Mouse (Mus musculus) heart, embryonic 11.5 days (tissue): Measurements from ENCODE around the gene Exosc10. TPM values are rescaled to one million over a fixed set of nuclear protein-coding genes. Genes with fewer than 3 reads are reported as not detected.

Source experiments
- ATAC-seq: fragments of 200-750 bp; cut with Nextera tagmentation; replicated peaks from 2 replicates; pipeline ENCODE4 v1.8.0; 2017; ENCODE audit warnings: moderate library complexity; ENCODE audit not compliant: insufficient number of reproducible peaks, low FRiP score, low TSS enrichment
- H3K27ac ChIP-seq: fragments of 300-500 bp; sonication (generic); 2 replicates; pipeline ENCODE4 v1.5.1; 2014; ENCODE audit warnings: mild to moderate bottlenecking, low read depth, low read length
- H3K27me3 ChIP-seq: fragments of 300-500 bp; sonication (generic); 2 replicates; pipeline ENCODE4 v1.6.1; 2014; ENCODE audit warnings: mild to moderate bottlenecking, low read length, mixed read lengths; ENCODE audit not compliant: control insufficient read depth, insufficient read depth
- H3K36me3 ChIP-seq: fragments of 300-500 bp; sonication (generic); 2 replicates; pipeline ENCODE4 v1.6.1; 2014; ENCODE audit warnings: mild to moderate bottlenecking, low read length, moderate library complexity, mixed read lengths; ENCODE audit not compliant: control insufficient read depth, insufficient read depth
- H3K4me1 ChIP-seq: fragments of 300-500 bp; sonication (generic); 2 replicates; pipeline ENCODE4 v1.6.1; 2014; ENCODE audit warnings: low read length; ENCODE audit not compliant: control insufficient read depth, insufficient read depth
- H3K4me2 ChIP-seq: fragments of 300-500 bp; sonication (generic); 2 replicates; pipeline ENCODE4 v1.6.1; 2014; ENCODE audit warnings: mild to moderate bottlenecking, moderate library complexity
- H3K4me3 ChIP-seq: fragments of 300-500 bp; sonication (generic); 2 replicates; pipeline ENCODE4 v1.5.1; 2014; ENCODE audit warnings: low read depth, low read length
- H3K9ac ChIP-seq: fragments of 300-500 bp; sonication (generic); 2 replicates; pipeline ENCODE4 v1.6.1; 2014; ENCODE audit warnings: mild to moderate bottlenecking, low read depth, low read length, moderate library complexity
- H3K9me3 ChIP-seq: fragments of 300-500 bp; sonication (generic); replicated peaks from 2 replicates; pipeline ENCODE4 v1.6.1; 2016; ENCODE audit warnings: low read length; ENCODE audit not compliant: control insufficient read depth
- WGBS: fragments of 180-500 bp; shearing (Covaris S2); extraction: QIAGEN DNeasy Blood & Tissue Kit; methylation state at CpG from one replicate; pipeline ENCODE4 v1.1.7; 2014; ENCODE audit not compliant: insufficient replicate concordance; 5-methylcytosine and 5-hydroxymethylcytosine counted together
- polyA plus RNA-seq: library from polyadenylated mRNA; unstranded; fragments of >200 nt; fragmentation: Nextera tagmentation; extraction: Ambion mirVana; gene quantifications from 2 replicates; pipeline ENCODE4 v1.2.1, GENCODE M21; 2014

The Exosc10 gene
- polyA plus RNA-seq, 1 experiment from 2014 or later: 75.0 TPM

DNA sequence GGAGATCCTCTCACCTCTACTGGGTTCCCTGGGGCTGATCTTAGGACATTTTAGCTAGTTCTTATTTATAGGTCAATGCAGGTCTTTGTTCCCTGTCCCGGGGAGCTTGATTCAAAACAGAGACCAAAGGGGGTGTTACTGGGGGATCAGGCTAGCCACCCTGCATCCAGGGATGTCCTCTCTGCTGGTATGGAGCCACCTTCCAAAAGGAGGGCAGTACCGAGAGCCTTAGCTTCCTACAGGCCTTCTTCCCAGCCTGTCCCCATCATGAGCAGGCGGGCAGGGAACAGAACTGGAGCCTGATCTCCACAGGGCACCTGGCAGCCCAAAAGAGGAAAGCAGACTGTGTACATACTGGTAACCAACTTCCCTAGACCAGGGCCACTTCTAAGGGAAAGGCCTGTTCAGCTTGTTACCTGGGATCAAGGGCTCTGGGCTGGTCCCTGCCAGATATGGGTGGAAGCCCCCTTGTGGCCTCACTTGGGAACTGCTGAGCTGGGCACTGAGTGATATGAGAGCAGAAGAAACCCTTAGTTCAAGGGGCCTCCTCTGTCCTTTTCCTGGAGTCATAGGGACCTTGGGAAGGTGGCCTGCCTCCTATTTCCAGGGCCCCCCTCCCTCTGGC, 46.4 kb downstream of the Exosc10 start:
- Histone ChIP-seq H3K27ac (no peak overlapping the region), H3K36me3 (0 out of 2 replicates have a peak, but pooled peaks cover 2% of the 10 kb centered on the region), H3K9me3 (no peaks in the 10 kb centered on the region), H3K4me3 (no peak overlapping the region), H3K4me1 (peaks cover 6% of the 10 kb centered on the region; the same call in 1 of the 2 replicates), H3K27me3 (no peaks in the 10 kb centered on the region), H3K9ac (no peak overlapping the region), H3K4me2 (no peak overlapping the region)
- WGBS: 81% methylated on average over 3 of the region's 3 CpGs
- ATAC-seq: no peak

GRCm38 (mm10) chr4:148607758-148608157, 49.5 kb downstream of the Exosc10 start:
- H3K9me3 ChIP-seq: no peaks in the 10 kb centered on the region
- ATAC-seq: no peak
- peaks cover 6% of the 10 kb centered on the region; the same call in 1 of the 2 replicates for H3K4me1 ChIP-seq
- no peak overlapping the region for H3K4me3 ChIP-seq
- H3K4me2 ChIP-seq: no peak overlapping the region
- no peak overlapping the region for H3K9ac ChIP-seq
- H3K27ac ChIP-seq: no peak overlapping the region
- H3K36me3 ChIP-seq: 0 out of 2 replicates have a peak, but pooled peaks cover 6% of the 10 kb centered on the region
- H3K27me3 ChIP-seq: no peaks in the 10 kb centered on the region
- 28% methylated on average over 5 of the region's 5 CpGs for WGBS

- peaks cover 15% of the 10 kb centered on the region for H3K36me3 ChIP-seq
- no peak overlapping the region for H3K4me2 ChIP-seq
- 88% methylated on average over 5 of the region's 5 CpGs for WGBS
- H3K4me3 ChIP-seq: no peak overlapping the region
- H3K9ac ChIP-seq: no peak overlapping the region
- no peak for ATAC-seq
- no peaks in the 10 kb centered on the region for H3K27me3 ChIP-seq
- no peak overlapping the region for H3K27ac ChIP-seq
- H3K9me3 ChIP-seq: no peaks in the 10 kb centered on the region
- H3K4me1 ChIP-seq: peaks cover 6% of the 10 kb centered on the region; the same call in 1 of the 2 replicates
These were observed 51.6 kb downstream of the Exosc10 start for GRCm38 (mm10) chr4:148609805-148610204.

DNA sequence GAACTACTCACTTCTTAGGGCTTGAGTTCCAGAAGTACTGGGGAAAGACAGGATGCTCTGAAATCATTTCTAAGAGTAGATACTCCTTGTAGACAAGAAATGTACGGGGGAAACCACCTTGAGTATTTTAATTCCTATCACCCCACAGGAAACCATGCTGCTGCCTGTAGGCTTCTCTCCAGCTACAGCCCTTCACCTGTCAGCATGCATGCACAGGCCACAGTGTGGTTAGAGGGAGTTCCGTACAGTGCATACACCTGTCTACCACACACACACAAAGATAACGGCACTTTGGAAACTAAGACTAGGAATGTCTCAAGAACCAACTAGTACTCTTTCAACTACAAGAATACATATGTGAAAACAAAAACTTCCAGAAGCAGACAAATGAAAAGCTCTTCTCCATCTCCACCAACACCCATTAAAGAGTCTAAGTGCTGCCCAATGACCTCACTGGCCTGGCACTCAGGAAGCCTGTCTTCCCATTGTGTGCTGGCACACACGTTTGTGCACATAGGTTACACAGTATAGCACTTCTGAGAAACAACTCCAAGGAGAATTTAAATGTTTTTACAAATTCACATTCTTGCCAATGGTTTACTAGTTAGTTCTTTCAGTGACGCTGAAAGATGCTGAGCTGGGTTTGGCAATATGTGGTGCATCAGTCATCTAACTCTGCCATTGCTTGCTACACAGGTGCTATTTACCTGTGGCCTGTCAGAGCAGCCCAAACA, 52.6 kb downstream of the Exosc10 start:
- Histone ChIP-seq H3K36me3 (peaks cover 23% of the 10 kb centered on the region), H3K4me1 (peaks cover 6% of the 10 kb centered on the region; the same call in 1 of the 2 replicates), H3K9me3 (no peaks in the 10 kb centered on the region), H3K27ac (no peak overlapping the region), H3K27me3 (no peaks in the 10 kb centered on the region), H3K4me3 (no peak overlapping the region), H3K9ac (no peak overlapping the region), H3K4me2 (no peak overlapping the region)
- 68% methylated on average over 5 of the region's 5 CpGs for WGBS
- ATAC-seq: no peak

DNA sequence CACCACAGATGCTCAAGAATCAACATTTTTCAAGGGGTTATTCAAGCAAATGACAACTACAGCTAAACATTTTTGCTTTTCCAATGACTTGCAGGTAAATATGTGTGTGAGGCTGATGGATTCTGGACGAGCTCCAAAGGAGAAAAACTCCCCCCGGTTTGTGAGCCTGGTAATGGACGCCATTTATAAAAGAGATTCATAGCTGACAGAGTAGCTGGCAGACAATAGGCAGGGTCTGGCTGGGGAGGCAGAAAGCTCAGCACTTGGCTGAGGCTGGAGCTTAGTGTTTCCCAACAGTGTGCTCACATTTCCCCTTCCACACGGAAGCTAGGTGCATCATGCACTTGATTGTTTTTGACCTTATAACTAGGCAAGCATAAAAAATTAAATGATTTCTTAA, 54.3 kb downstream of the Exosc10 start:
- Histone ChIP-seq H3K36me3 (peaks cover 23% of the 10 kb centered on the region), H3K9ac (no peak overlapping the region), H3K4me2 (no peak overlapping the region), H3K4me3 (no peak overlapping the region), H3K9me3 (no peaks in the 10 kb centered on the region), H3K4me1 (peaks cover 6% of the 10 kb centered on the region; the same call in 1 of the 2 replicates), H3K27me3 (no peaks in the 10 kb centered on the region), H3K27ac (no peak overlapping the region)
- WGBS: 72% methylated on average over 4 of the region's 4 CpGs
- no peak for ATAC-seq

DNA sequence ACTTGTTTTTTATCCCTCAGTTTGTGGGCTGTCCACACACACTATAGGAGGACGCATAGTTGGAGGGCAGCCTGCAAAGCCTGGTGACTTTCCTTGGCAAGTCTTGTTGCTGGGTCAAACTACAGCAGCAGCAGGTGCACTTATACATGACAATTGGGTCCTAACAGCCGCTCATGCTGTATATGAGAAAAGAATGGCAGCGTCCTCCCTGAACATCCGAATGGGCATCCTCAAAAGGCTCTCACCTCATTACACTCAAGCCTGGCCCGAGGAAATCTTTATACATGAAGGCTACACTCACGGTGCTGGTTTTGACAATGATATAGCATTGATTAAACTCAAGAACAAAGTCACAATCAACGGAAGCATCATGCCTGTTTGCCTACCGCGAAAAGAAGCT, 55.5 kb downstream of the Exosc10 start:
- H3K9me3 ChIP-seq: no peaks in the 10 kb centered on the region

DNA sequence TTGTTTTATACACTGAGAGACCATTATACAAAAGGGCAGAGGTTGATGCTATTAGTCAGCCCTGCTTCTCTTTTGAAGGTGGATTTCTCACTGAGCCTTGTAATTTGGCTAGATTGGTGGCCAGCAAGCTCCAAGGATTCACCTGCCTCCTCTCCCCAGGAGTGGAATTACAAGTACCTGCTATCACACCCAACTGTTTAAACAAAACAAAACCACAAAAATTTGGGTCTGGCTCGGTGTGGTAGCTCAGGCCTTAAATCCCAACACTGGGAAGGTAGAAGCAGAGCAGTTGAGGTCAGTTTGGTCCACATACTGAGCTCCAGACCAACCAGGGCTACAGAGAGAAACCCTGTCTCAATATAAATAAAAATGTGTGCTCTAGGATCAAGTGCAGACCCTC, 61.6 kb downstream of the Exosc10 start:
- 91% methylated on average over 1 of the region's 1 CpGs for WGBS
- ATAC-seq: no peak
- H3K9me3 ChIP-seq: no peaks in the 10 kb centered on the region
- H3K27me3 ChIP-seq: no peaks in the 10 kb centered on the region
- peaks cover 56% of the 10 kb centered on the region for H3K36me3 ChIP-seq
- H3K9ac ChIP-seq: no peak overlapping the region
- no peak overlapping the region for H3K4me3 ChIP-seq
- H3K27ac ChIP-seq: no peak overlapping the region
- no peak overlapping the region for H3K4me2 ChIP-seq
- H3K4me1 ChIP-seq: peaks cover 5% of the 10 kb centered on the region

More for the DNA sequence above, 55.5 kb downstream of the Exosc10 start:
- H3K27ac ChIP-seq: no peak overlapping the region
- no peak overlapping the region for H3K4me3 ChIP-seq
- no peak overlapping the region for H3K9ac ChIP-seq
- no peak overlapping the region for H3K4me2 ChIP-seq
- WGBS: 83% methylated on average over 9 of the region's 9 CpGs
- H3K36me3 ChIP-seq: peaks cover 26% of the 10 kb centered on the region
- ATAC-seq: no peak
- H3K27me3 ChIP-seq: no peaks in the 10 kb centered on the region
- peaks cover 4% of the 10 kb centered on the region; the same call in 1 of the 2 replicates for H3K4me1 ChIP-seq

DNA sequence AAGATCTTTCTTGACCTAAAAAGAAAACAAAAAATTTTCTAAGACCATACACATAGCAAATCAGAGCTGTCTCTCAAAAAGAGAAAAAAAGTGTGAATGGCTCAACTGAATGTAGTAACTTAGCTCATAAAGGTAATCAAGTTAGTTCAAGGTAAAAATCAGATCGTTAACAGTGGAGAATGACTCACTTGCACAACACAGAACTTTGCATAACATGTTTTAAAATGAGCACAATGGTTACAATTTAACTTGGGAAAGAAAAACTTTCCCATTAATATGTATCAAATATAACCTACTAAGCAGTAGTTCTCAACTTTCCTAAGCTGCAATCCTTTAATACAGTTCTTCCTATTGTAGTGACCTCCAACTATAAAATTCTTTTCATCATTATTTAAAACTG, 62.5 kb downstream of the Exosc10 start:
- Histone ChIP-seq H3K9me3 (no peaks in the 10 kb centered on the region), H3K9ac (no peak overlapping the region), H3K27ac (no peak overlapping the region), H3K4me2 (no peak overlapping the region), H3K27me3 (no peaks in the 10 kb centered on the region), H3K36me3 (peaks cover 53% of the 10 kb centered on the region), H3K4me3 (no peak overlapping the region), H3K4me1 (peaks cover 8% of the 10 kb centered on the region)
- 100% methylated on average over 1 of the region's 1 CpGs for WGBS
- ATAC-seq: no peak
